Mouse (Mus musculus): ENCODE measurements around the gene Rps6kb2.

Gene Rps6kb2

DNA sequence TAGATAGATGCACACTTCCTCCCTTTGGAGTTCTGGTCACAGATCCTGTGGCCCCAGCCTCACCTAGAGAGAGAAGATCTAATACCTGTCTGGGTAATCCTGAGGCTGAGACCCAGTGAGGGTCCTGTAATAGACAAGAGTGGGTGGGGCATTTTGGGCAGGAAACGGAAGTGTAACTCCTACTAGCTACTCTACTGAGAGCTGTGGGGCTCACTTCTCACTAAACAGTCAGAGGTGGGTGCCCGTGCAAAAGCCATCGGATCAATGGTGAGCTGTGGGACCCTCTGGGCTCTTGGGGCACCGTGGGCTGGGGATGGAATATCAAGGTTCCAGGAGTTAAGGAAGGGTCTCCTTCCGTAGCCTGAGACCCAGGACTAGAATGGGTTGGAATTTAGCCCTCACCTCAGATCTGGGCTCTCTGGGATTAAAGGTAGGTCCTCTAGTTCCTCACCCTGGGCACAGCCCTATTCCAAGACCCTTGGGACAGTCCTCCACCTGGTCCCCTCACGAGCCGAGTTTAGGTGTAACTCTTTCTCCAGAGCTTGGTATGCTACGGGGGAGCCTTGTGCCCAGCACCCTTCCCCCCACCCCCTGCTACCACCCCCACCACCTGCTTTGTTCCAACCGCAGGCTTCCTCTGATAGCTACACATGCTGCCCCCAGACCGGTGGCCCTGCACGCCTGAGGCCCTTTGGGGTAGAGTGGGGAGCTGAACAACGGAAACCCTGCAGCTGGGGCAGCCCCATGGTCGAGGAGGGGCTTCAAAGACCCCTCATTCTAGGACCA is 8.5 kb downstream of the Rps6kb2 start:
- peak; percentile 4 for DNase-seq (ENCODE audit: low spot score)

DNA sequence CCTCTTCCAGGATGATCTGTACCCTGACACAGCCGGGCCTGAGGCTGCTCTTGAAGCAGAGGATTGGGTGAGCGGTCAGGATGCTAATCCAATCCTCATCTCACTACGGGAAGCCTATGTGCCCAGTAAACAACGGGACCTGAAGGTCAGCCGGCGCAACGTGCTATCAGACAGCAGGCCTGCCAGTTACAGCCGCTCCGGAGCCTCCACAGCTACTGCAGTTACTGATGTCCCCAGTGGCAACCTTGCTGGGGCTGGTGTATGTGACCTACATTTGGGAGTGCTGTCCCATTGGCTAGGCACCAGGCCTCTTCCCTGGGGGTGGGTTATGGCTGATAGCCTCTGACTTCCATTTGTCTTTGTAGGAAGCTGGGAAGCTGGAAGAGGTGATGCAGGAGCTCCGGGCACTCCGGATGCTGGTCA is 9.9 kb downstream of the Rps6kb2 start, which contains the start of gene Ptprcap:
Gene Ptprcap, plus strand, starts transcription at position 373 of the 423 bp plus-strand sequence.
- peak; percentile 43 for DNase-seq (ENCODE audit: low spot score)

DNA sequence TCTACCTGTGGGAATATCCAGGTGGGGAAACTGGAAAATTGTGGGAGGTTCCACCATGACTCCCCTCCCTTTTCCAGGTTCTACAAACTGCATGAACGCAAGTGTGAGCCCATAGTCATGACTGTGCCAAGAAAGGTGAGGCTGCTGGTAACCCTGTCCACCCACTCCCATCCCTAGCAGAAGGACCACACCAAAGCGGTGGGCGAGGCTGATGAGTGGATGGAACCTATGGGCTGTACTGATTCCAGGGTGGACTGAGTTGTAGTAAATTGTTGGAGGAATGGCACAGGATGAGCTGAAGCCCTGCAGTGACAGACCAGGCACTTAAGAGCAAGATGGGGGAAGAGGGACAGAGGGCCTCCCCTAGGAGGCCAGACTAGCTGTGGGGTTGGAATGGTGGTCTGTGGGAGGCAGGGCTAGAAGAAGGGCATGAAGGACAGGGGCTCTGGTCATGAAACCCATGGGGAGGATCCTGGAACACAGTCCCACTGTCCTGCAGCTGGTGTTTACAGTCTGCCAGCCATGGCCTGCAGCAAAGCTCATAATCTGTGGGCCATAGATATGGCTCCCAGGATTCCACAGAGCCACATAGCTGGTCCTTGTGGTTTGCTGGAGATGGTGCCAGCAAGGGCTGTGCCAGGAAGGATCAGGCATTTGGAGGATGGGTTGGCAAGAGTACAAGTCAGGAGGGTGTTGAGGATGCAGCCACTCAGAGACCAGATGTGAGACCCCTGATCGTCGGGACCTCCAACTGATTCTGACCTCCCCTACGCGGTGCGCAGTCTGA is 10.5 kb downstream of the Rps6kb2 start:
- no peak for DNase-seq (ENCODE audit: low spot score)

DNA sequence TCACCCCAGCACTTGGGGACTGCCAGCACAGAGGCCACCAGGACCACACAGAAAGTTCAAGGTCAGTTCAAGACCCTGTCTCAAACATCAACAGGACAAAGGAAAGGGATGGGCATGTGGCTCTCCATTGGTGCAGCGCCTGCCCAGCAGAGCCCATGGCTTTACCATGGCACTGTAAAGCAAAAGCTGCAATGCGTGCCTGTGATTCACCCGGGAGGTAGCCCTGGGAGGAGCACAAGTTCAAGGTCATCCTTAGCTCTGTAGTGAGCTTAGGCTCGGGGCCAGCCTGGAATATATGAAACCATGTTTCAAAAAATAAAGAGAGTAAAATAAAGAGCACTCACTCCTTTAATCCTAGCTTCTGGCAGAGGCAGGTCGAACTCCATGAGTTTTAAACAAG is 11.3 kb downstream of the Rps6kb2 start:
- DNase-seq (ENCODE audit: low spot score), result no peak

DNA sequence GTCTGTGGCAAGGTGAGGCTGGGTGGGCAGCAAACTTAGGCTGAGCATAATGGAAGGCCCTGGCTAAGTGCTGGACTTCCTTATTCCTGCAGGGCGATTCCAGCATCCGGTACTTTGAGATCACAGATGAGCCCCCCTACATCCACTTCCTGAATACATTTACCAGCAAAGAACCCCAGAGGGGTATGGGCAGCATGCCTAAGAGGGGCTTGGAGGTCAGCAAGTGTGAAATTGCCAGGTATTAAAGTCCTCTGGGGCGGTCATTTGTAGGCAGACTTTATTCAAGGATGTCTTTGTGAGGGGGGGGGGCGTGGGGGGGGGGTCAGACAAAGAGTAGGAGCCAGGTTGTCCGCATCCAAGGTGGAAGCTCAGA is 11.7 kb downstream of the Rps6kb2 start:
- no peak for DNase-seq (ENCODE audit: low spot score)

DNA sequence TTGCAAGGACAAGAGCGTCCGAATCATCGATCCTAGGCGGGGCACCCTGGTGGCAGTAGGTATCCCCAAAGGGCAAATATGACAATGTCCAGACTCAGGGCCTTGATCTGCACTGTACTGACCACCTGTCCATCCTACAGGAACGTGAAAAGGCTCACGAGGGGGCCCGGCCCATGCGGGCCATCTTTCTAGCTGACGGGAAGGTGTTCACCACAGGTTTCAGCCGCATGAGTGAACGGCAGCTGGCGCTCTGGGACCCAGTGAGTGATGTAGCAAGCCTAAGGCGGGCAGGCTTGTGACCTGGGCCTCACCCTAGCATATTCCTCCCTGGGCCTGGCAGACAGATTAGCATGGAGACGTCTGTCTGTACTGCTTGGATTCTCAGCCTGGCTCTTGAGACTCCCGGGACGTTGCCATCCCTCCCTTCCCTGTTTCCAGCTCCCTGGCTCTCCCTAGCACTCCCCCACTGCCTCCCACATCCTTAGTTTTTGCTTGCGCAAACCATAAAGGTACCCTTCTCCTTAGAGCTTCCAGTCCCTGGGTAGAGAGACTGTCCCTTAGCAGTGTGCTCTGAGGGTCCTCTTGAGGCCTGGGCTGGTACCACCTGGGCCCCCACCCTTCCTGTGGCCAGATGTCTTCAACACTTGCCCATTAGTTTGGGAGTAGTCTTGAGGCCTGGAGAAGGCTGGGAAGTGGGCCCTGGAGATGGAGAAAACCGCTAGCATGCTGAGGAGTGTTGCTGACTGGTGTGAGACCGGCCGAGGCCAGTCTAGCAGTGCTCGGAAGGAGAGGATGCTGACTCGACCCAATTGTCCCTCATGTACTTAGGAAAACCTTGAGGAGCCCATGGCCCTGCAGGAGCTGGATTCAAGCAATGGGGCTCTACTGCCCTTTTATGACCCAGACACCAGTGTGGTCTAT is 12.3 kb downstream of the Rps6kb2 start:
- no peak for DNase-seq (ENCODE audit: low spot score)

DNA sequence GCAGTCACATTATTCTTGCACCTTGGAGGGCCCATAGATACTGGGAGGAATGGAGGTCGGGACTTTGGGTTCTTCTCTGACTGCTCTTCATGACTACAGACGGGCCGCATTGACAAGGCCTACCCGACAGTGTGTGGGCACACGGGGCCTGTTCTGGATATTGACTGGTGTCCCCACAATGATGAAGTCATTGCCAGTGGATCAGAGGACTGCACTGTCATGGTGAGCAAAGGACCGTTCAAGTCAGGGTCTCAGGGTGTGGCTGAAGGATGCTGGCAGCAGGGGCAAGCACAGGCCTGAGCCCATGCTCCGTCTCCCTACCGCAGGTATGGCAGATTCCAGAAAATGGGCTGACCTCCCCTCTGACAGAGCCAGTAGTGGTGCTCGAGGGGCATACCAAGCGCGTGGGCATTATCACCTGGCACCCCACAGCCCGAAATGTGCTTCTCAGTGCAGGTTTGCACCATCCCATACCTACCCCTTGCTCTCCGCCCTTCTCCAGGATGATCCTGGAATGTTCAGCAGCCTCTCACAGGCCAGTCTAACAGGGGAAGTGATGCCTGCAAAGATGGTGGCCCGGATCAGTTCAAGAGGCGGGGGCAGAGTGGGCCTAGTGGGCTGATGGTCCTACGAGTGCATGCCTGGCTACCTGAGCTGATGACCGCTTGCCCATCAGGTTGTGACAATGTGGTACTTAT is 13.2 kb downstream of the Rps6kb2 start:
- no peak for DNase-seq (ENCODE audit: low spot score)

DNA sequence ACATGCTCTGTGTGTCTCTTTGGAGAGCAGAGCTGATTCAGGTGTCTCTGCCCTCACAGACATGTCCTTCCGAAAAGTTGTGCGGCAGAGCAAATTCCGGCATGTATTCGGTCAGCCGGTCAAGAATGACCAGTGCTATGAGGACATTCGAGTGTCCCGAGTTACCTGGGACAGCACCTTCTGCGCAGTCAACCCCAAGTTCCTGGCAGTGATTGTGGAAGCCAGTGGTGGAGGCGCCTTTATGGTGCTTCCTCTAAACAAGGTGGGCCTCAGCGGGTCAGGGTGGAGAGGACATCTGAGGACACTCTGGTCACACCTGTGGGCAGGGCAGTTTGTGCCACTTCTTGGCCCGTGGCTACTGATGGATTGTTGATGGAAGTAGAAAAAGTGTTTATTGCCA is 13.9 kb downstream of the Rps6kb2 start:
- no peak for DNase-seq (ENCODE audit: low spot score)

DNA sequence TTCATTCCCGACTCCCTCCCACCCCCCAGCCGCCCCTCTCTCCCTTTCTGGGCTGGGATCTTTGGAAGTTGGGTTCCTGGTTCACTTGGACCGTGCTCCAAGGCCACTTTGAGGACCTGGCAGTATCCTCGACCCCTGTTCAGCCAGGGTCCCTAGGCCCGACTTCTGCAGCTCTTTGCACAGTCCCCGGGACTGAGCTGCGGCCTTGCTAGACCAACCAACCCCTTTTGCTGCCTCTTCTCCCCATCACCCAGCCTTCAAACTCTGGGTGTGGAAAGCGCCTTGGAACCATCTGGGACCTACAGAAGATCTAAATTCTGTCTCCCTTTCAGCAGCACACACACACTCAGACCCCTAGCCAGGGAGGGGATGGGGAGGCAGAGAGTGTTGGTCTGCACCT is 14.3 kb downstream of the Rps6kb2 start:
- DNase-seq (ENCODE audit: low spot score), result no peak

DNA sequence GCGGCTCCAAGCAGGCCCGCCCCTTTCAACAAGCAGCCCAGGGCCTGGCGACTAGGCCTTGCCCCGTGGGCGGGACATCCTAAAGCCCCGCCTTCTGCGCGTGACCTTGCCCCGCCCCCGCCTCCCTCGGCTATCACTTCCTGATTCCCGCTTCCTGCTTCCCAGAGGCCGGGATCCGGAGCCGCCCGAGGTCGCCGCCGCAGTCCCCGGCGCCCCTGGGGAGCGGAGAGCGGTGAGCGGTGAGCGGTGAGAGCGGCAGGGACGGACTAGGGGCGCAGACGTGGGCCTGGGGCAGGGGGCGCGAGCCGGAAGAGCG is 14.7 kb downstream of the Rps6kb2 start, which contains the start of gene Coro1b:
Gene Coro1b, plus strand, starts transcription at position 129 of the 316 bp plus-strand sequence.
- DNase-seq (ENCODE audit: low spot score), result peak; percentile 99

DNA sequence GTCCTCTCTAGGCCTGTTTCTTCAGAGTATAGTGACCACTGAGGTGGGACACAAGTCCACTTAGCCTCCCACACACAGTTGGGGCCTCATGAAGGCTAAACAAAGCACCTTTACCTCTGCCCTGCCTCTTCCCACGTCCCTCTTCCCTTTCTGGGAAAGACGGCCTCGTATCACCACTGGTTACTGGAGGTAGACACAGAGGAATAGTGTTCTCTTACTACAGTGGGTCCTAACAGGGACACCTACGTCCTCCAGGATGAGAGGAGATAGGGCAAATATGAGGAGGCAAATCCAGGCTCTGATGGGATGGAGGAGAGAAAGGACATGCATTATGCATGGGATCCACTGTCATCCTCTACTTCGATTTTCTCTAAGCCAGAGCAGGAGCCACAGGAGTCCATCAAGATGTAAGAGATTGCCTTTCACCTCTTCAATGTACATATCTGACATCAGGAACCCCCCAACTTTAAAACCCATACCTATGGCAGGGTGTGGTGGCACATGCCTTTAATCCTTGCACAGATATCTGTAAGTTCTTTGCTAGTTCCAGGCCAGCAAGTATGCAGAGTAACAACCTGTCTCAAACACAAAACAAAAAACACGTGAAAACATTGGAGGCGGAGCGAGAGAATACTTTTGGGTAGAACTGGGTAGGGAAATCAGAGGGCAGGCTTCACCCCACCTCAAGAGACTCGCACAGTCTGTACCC is 15.2 kb downstream of the Rps6kb2 start:
- DNase-seq (ENCODE audit: low spot score), result no peak

DNA sequence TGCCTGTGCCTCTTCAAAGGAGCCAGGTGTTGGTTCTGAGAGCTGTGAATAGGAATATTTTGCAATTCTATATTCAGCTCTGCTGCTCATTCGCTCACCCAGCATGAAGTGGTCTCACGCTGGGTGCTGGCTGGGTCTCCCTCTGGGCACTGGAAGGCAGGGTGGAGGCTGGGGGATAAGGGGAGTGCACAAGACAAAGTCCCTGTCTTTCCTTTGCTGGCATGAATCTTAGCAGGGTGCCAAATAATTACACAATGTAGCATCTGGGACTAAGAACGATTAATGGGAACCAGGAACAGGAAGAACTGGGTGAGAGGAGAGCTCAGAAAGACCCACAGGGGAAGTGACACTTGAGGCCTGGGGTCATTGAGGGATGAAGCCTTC is 16.1 kb downstream of the Rps6kb2 start:
- no peak for DNase-seq (ENCODE audit: low spot score)

DNA sequence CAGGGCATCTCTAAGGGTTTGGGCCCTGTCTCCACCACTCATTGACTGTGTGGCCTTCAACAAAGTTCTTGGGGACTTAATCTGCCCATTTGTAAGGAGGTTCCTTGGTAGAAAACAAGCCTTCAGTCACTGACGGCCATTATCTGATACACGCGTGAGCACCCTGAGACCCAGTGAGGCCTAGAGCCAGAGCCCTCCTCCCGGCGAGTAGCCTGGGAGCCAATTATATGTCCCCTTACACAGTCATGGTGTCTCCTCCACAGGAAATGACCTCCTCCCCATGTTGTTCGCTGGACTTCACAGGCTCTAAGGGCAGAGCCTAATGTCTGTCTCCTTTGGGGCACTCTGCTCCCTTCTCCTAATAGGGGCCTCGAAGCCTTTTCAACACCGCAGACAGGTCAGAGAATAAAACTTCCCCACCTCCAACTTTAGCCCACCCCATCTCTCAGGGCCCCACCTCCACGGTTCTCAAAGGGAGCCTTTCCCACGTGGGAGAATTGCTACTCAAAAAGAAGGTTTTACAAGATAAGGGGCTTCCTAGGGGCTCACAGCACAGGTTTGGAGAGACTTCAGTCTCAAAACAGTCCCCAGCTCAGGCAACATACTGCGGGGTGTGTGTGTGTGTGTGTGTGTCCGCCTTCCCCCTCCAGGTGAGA is 16.7 kb downstream of the Rps6kb2 start:
- no peak for DNase-seq (ENCODE audit: low spot score)

DNA sequence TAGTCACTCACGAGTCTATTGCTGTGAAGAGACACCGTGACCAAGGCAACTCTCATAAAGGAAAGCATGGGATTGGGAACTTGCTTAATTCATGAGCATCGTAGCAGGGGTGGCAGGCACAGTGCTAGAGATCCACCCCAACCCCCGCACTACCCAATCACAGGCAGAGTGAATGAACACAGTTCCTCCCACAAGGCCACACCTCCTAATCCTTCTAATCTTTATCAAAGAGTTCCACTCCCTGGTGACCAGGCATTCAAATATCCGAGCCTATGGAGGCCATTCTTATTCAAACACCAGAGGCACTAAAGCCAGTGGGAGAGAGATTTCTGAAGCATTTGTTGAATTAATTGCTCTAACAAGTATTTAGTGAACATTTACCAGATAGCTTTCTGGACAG is 17.2 kb downstream of the Rps6kb2 start:
- DNase-seq (ENCODE audit: low spot score), result no peak

DNA sequence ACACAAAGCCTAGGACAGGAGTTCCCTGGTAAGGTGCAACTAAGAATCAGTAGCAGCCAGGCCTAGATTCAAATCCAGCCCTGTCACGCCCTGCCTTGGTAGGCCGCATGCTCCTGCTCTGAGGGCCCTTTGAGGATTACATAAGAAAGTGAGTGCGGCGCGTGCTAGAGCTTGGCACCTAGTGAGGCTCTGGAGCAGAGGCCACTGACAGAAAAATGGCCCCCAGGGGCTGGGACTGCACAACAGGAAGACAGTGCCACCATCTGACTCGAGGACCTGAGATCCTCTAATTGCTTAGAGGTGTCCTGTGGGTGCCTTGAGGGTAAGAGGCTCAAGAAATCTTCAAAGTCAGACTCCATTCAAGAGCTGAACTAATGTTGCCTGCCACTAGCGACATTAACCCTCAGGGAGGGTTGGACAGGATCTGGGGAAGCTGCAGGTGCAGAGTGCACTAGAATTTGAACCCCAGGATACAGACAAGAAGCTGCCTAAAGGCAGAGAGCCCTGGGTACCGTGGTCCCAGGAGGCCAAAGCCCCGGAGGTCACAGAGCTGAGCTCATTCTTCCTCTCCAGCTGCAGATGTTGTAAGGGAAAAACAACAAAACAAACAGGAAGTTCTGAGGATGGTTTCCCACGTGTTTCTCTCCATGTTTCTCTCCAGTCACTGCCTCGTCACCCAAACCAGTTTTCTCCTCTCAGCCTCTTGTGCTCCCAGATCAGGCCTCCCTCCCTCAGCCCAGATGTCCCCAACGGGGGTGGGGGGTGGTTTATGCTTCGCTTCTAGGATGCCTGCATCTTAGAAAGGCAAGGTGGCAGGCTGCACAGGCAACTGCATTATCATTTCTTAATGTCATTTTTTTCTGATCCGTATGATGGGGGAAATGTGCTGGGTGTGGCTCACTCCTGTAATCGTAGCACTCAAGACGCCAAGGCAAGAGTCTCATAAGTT is 18.3 kb downstream of the Rps6kb2 start:
- DNase-seq (ENCODE audit: low spot score), result peak; percentile 11

DNA sequence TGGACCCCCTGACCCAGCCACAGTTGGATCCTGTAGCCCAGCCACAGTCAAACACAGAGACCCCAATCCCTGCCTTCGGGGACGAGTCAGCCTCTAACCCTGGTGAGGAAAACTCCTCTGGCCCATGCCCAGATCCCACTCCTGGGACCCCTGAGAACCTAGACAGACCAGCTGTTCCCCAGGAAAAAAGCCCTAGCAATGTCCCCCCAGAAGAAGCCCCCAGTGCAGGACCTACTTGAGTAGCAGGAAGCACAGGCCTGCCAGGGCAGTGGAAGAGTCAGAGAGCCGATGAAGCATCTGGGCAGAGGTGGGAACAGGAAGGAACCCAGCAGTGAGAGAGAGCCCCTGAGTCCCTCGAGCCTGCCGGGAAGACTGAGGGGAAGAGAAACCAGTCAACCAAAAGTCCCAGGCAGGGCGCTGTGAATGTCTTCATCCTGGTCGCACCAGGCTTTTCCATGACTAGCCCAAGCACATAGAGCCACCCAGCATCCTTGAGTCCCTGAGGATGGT is 19.3 kb downstream of the Rps6kb2 start, which contains the start of gene Cabp4:
Gene Cabp4, minus strand, starts transcription at position 275 of the 510 bp plus-strand sequence.
- DNase-seq (ENCODE audit: low spot score), result no peak

DNA sequence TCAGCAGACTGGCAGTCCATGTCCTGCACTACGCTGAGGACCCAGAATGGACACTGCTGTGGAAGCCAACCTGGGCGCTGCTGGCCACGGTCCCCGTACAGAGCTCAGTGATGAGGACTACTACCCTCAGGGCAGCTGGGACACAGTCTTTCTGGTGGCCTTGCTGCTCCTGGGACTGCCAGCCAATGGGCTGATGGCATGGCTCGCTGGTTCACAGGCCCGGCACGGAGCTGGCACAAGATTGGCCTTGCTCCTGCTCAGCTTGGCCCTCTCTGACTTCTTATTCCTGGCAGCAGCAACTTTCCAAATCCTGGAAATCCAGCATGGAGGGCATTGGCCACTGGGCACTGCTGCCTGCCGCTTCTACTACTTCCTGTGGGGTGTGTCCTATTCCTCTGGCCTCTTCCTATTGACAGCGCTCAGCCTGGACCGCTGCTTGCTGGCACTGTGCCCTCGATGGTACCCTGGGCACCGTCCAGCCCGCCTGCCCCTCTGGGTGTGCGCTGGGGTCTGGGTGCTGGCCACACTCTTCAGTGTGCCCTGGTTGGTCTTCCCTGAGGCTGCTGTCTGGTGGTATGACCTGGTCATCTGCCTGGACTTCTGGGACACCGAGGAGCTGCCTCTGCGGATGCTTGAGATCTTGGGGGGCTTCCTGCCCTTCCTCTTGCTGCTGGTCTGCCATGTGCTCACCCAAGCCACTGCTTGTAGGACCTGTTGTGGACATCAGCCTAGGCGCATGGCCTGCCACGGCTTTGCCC is 20.6 kb downstream of the Rps6kb2 start:
- DNase-seq (ENCODE audit: low spot score), result no peak

DNA sequence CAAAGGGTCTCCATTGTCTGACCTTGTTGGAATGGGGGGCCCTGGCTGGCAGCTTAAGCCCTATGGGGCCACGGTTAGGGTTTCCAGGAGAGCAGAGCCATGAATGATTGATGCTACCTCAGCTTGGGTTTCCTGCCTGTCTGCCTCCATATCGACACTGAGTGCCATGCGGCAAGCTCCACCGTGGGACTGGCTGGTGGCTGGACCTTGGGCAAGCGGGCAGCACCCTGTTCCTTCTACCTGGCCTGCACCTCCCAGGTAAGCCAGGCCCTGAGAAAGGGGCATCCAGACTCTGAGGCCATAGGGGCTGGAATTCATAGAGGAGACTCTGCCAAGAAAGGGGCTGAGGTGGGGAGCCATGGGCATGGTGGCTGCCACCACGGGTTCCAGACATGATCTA is 23.0 kb downstream of the Rps6kb2 start:
- DNase-seq (ENCODE audit: low spot score), result no peak
